Mouse (Mus musculus) limb, embryonic 15.5 days (tissue): ENCODE results near the gene Mettl16. TPM values are rescaled to one million over a fixed set of nuclear protein-coding genes. Genes with fewer than 3 reads are reported as not detected.

Source experiments
- ATAC-seq: fragments of 200-750 bp; cut with Nextera tagmentation; 2 replicates; pipeline ENCODE4 v1.8.0; 2017; ENCODE audit warnings: low read depth, moderate TSS enrichment; ENCODE audit not compliant: insufficient number of reproducible peaks, low FRiP score, low TSS enrichment
- H3K27ac ChIP-seq: fragments of 300-500 bp; sonication (generic); 2 replicates; pipeline ENCODE4 v1.5.1; 2015; ENCODE audit warnings: moderate library complexity, mild to moderate bottlenecking, inconsistent platforms
- H3K27me3 ChIP-seq: fragments of 300-500 bp; sonication (generic); 2 replicates; pipeline ENCODE4 v1.6.1; 2015; ENCODE audit warnings: inconsistent platforms
- H3K36me3 ChIP-seq: fragments of 300-500 bp; sonication (generic); 2 replicates; pipeline ENCODE4 v1.6.1; 2015; ENCODE audit warnings: inconsistent platforms
- H3K4me1 ChIP-seq: fragments of 300-500 bp; sonication (generic); 2 replicates; pipeline ENCODE4 v1.6.1; 2015; ENCODE audit warnings: inconsistent platforms
- H3K4me2 ChIP-seq: fragments of 300-500 bp; sonication (generic); 2 replicates; pipeline ENCODE4 v1.6.1; 2015; ENCODE audit warnings: mild to moderate bottlenecking, inconsistent platforms
- H3K4me3 ChIP-seq: fragments of 300-500 bp; sonication (generic); 2 replicates; pipeline ENCODE4 v1.5.1; 2015; ENCODE audit warnings: mild to moderate bottlenecking, inconsistent platforms
- H3K9ac ChIP-seq: fragments of 300-500 bp; sonication (generic); 2 replicates; pipeline ENCODE4 v1.6.1; 2015; ENCODE audit warnings: inconsistent platforms
- H3K9me3 ChIP-seq: fragments of 300-500 bp; sonication (generic); 2 replicates; pipeline ENCODE4 v1.6.1; 2016; ENCODE audit warnings: inconsistent platforms
- WGBS: fragments of 180-500 bp; shearing (Covaris S2); methylation state at CpG from one replicate; pipeline ENCODE4 v1.1.7; 2015; 5-methylcytosine and 5-hydroxymethylcytosine counted together
- polyA plus RNA-seq: library from polyadenylated mRNA; unstranded; fragments of >200 nt; fragmentation: Nextera tagmentation; extraction: Ambion mirVana; gene quantifications from 2 replicates; pipeline ENCODE4 v1.2.1, GENCODE M21; 2015

Mettl16 gene
- polyA plus RNA-seq, 1 experiment from 2014 or later = 49.0 TPM

GRCm38 (mm10) chr11:74841366-74841765 is 70.7 kb downstream of the Mettl16 start:
- Histone ChIP-seq H3K4me1 (peaks cover 36% of the 10 kb centered on the region), H3K27ac (no peak overlapping the region), H3K4me2 (no peak overlapping the region), H3K27me3 (no peaks in the 10 kb centered on the region), H3K4me3 (no peak overlapping the region), H3K9me3 (no peaks in the 10 kb centered on the region), H3K36me3 (peaks cover 57% of the 10 kb centered on the region), H3K9ac (no peak overlapping the region)
- ATAC-seq = no peak
- 86% methylated on average over 9 of the region's 9 CpGs for WGBS

- H3K36me3 ChIP-seq = peaks cover 53% of the 10 kb centered on the region
Measured at GRCm38 (mm10) chr11:74842045-74842444, 71.4 kb downstream of the Mettl16 start.

DNA sequence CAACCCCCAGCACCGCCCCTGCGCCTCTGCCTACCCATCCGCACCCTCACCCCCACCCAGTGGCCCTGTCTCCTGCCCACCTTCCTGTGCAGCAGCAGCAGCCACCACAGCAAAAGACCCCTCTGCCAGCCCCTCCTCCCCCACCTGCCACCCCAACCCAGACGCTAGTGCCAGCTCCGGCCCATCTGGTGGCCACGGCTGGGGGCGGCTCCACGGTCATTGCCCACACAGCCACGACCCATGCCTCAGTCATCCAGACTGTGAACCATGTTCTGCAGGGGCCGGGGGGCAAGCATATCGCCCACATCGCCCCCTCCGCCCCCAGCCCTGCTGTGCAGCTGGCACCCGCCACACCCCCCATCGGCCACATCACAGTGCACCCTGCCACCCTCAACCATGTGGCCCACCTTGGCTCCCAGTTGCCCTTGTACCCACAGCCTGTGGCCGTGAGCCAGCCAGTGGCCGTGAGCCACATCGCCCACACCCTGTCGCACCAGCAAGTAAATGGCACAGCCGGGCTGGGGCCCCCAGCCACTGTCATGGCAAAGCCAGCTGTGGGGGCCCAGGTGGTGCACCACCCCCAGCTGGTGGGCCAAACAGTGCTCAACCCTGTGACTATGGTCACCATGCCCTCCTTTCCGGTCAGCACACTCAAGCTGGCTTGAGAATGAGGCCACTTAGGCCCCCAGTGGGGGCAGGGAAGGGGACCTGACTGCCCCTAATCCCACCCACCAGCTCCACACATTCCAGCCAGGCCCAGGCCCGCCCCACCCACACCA is 72.2 kb downstream of the Mettl16 start:
- ATAC-seq = no peak
- H3K9ac ChIP-seq = no peak overlapping the region
- WGBS = 89% methylated on average over 22 of the region's 22 CpGs

More at GRCm38 (mm10) chr11:74842045-74842444, 71.4 kb downstream of the Mettl16 start:
- no peak overlapping the region for H3K27ac ChIP-seq
- no peak for ATAC-seq
- H3K4me1 ChIP-seq = peaks cover 30% of the 10 kb centered on the region
- H3K27me3 ChIP-seq = no peaks in the 10 kb centered on the region
- no peak overlapping the region for H3K4me3 ChIP-seq
- 90% methylated on average over 13 of the region's 13 CpGs for WGBS
- H3K4me2 ChIP-seq = no peak overlapping the region
- H3K9ac ChIP-seq = no peak overlapping the region
- H3K9me3 ChIP-seq = no peaks in the 10 kb centered on the region

DNA sequence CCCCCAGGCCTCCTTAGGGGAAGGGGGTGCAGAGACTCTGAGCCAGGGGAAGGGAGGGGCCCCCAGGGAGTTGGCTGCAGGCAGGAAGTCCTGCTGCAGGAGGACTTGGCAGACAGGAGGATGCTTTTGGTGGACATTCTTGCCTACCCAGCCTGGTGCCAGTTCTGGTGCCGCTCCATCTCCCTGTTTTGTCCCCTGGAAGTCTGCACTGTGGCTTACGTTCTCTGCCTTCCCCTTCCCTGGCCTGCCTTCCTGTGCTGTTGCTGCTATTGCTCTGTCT is 72.7 kb downstream of the Mettl16 start:
- no peak overlapping the region for H3K9ac ChIP-seq
- H3K4me1 ChIP-seq = peaks cover 29% of the 10 kb centered on the region
- peaks cover 53% of the 10 kb centered on the region for H3K36me3 ChIP-seq
- no peak for ATAC-seq
- H3K27ac ChIP-seq = peak overlapping the region; percentile 27; the same call in 1 of the 2 replicates
- no peaks in the 10 kb centered on the region for H3K9me3 ChIP-seq
- 67% methylated on average over 2 of the region's 2 CpGs for WGBS
- no peaks in the 10 kb centered on the region for H3K27me3 ChIP-seq
- no peak overlapping the region for H3K4me3 ChIP-seq
- no peak overlapping the region for H3K4me2 ChIP-seq

More for the DNA sequence above, 72.2 kb downstream of the Mettl16 start:
- Histone ChIP-seq H3K36me3 (peaks cover 53% of the 10 kb centered on the region), H3K4me3 (no peak overlapping the region), H3K4me1 (peaks cover 24% of the 10 kb centered on the region), H3K27me3 (no peaks in the 10 kb centered on the region), H3K4me2 (no peak overlapping the region), H3K9me3 (no peaks in the 10 kb centered on the region), H3K27ac (peak overlapping the region; percentile 27; the same call in 1 of the 2 replicates)

- 52% methylated on average over 5 of the region's 5 CpGs for WGBS
- Histone ChIP-seq H3K9ac (no peak overlapping the region), H3K4me2 (no peak overlapping the region), H3K27me3 (no peaks in the 10 kb centered on the region), H3K9me3 (no peaks in the 10 kb centered on the region), H3K4me3 (no peak overlapping the region), H3K4me1 (peaks cover 32% of the 10 kb centered on the region), H3K36me3 (peaks cover 53% of the 10 kb centered on the region), H3K27ac (peak overlapping the region; percentile 27; the same call in 1 of the 2 replicates)
- ATAC-seq = no peak
Measured at GRCm38 (mm10) chr11:74843761-74844160, 73.1 kb downstream of the Mettl16 start.

- Histone ChIP-seq H3K9me3 (no peaks in the 10 kb centered on the region), H3K27ac (no peak overlapping the region), H3K4me1 (peaks cover 24% of the 10 kb centered on the region), H3K4me3 (no peak overlapping the region), H3K9ac (no peak overlapping the region), H3K27me3 (no peaks in the 10 kb centered on the region), H3K4me2 (no peak overlapping the region), H3K36me3 (peaks cover 60% of the 10 kb centered on the region)
- no peak for ATAC-seq
- 70% methylated on average over 3 of the region's 3 CpGs for WGBS
Measured at GRCm38 (mm10) chr11:74845784-74846183, 75.2 kb downstream of the Mettl16 start.

- WGBS = 9% methylated on average over 13 of the region's 13 CpGs
- ATAC-seq = no peak
- no peak overlapping the region for H3K4me2 ChIP-seq
- H3K4me3 ChIP-seq = no peak overlapping the region
- peaks cover 46% of the 10 kb centered on the region for H3K36me3 ChIP-seq
- H3K9me3 ChIP-seq = no peaks in the 10 kb centered on the region
- no peaks in the 10 kb centered on the region for H3K27me3 ChIP-seq
- H3K9ac ChIP-seq = no peak overlapping the region
- peaks cover 22% of the 10 kb centered on the region for H3K4me1 ChIP-seq
- no peak overlapping the region for H3K27ac ChIP-seq
Measured at GRCm38 (mm10) chr11:74847919-74848521, 77.4 kb downstream of the Mettl16 start.

- H3K27ac ChIP-seq = no peak overlapping the region
- H3K36me3 ChIP-seq = peaks cover 27% of the 10 kb centered on the region
Measured at GRCm38 (mm10) chr11:74850998-74851661, 80.5 kb downstream of the Mettl16 start.

GRCm38 (mm10) chr11:74857756-74858155 is 87.1 kb downstream of the Mettl16 start:
- no peak for ATAC-seq
- Histone ChIP-seq H3K27ac (no peak overlapping the region), H3K9me3 (no peaks in the 10 kb centered on the region), H3K36me3 (peaks cover 26% of the 10 kb centered on the region), H3K4me2 (no peak overlapping the region), H3K9ac (no peak overlapping the region), H3K27me3 (no peaks in the 10 kb centered on the region), H3K4me1 (no peaks in the 10 kb centered on the region), H3K4me3 (no peak overlapping the region)
- 84% methylated on average over 9 of the region's 9 CpGs for WGBS

More at GRCm38 (mm10) chr11:74850998-74851661, 80.5 kb downstream of the Mettl16 start:
- WGBS = 78% methylated on average over 14 of the region's 14 CpGs
- no peaks in the 10 kb centered on the region for H3K27me3 ChIP-seq
- H3K4me2 ChIP-seq = no peak overlapping the region
- H3K4me3 ChIP-seq = no peak overlapping the region
- no peak for ATAC-seq
- H3K4me1 ChIP-seq = peaks cover 15% of the 10 kb centered on the region
- no peaks in the 10 kb centered on the region for H3K9me3 ChIP-seq
- no peak overlapping the region for H3K9ac ChIP-seq

DNA sequence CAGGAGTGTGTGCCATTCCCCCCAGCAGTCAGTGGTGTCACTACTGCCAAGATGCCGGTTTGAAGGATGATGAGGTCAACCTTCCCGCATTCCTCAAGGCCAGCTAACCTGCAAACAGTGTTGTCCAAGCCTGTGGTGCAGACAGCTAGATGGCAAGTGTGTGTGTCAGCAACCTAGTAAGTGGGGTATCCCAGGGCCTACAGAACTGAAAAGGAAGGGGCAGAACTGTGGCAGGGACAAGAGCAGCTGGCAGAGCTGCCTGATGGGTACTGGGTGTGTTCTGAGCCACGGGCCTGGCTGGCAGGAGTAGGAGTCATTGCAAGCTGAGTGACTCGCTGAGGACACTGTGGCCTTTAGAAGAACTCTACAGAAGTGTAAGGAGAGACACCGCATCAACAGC is 91.5 kb downstream of the Mettl16 start:
- peaks cover 9% of the 10 kb centered on the region; the same call in 1 of the 2 replicates for H3K4me1 ChIP-seq

GRCm38 (mm10) chr11:74863471-74863870 is 92.8 kb downstream of the Mettl16 start:
- Histone ChIP-seq H3K36me3 (peaks cover 11% of the 10 kb centered on the region; the same call in 1 of the 2 replicates), H3K9me3 (no peaks in the 10 kb centered on the region), H3K9ac (no peak overlapping the region), H3K4me2 (no peak overlapping the region), H3K4me3 (no peak overlapping the region), H3K4me1 (peaks cover 13% of the 10 kb centered on the region; the same call in 1 of the 2 replicates), H3K27ac (no peak overlapping the region), H3K27me3 (no peaks in the 10 kb centered on the region)
- ATAC-seq = no peak
- WGBS = 34% methylated on average over 11 of the region's 11 CpGs

More for the DNA sequence above, 91.5 kb downstream of the Mettl16 start:
- Histone ChIP-seq H3K9me3 (no peaks in the 10 kb centered on the region), H3K27me3 (no peaks in the 10 kb centered on the region), H3K9ac (no peak overlapping the region), H3K36me3 (peaks cover 13% of the 10 kb centered on the region), H3K4me2 (no peak overlapping the region), H3K4me3 (no peak overlapping the region), H3K27ac (no peak overlapping the region)
- 80% methylated on average over 5 of the region's 5 CpGs for WGBS
- ATAC-seq = no peak

DNA sequence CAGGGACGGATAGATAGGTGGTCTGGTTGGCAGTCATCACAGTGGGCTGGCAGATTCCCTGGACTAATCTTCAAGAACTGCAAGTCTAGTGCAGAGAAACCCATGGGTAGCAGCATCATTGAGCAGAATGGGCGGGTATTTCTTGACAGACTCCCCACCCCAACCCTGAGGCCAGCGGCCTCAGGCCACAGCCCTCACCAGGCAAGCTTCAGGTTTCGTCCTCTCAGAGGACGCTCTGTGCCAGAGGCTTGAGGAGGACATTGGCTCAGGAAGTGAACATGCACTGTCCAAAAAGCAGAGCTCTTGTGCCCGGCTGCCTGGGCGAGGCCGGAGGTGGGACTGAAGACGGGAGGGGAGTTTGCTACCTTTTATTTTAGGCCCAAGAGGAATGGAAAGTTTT is 93.8 kb downstream of the Mettl16 start:
- 79% methylated on average over 9 of the region's 9 CpGs for WGBS
- Histone ChIP-seq H3K9ac (no peak overlapping the region), H3K4me2 (no peak overlapping the region), H3K27me3 (no peaks in the 10 kb centered on the region), H3K4me3 (no peak overlapping the region), H3K27ac (no peak overlapping the region), H3K36me3 (peaks cover 11% of the 10 kb centered on the region; the same call in 1 of the 2 replicates), H3K4me1 (peaks cover 13% of the 10 kb centered on the region; the same call in 1 of the 2 replicates), H3K9me3 (no peaks in the 10 kb centered on the region)
- no peak for ATAC-seq
